Mouse (Mus musculus) lung, adult 2 months (tissue): ENCODE measurements around the gene Mcfd2.

ENCODE experiments used
- CTCF ChIP-seq: fragments of 200-500 bp; IDR thresholded peaks from 2 replicates; pipeline ENCODE4 v1.5.1; 2011; ENCODE audit warnings: mild to moderate bottlenecking, low read length, control low read depth; ENCODE audit not compliant: insufficient read depth
- POLR2A ChIP-seq: fragments of 200-500 bp; IDR thresholded peaks from 2 replicates; pipeline ENCODE4 v1.6.1; 2011; ENCODE audit warnings: low read depth, mild to moderate bottlenecking, control low read depth, low read length, borderline replicate concordance; ENCODE audit errors: extremely low read depth

GRCm38 (mm10) chr17:87210525-87210924 is 55.2 kb downstream of the Mcfd2 start:
- TF ChIP-seq POLR2A (no peak), CTCF (no peak)
